Mouse (Mus musculus) cerebellum, postnatal 4 days (tissue): Measurements from ENCODE around the gene Atg13.
"Not testable (repeated sequence)": the region's sequence is repeated elsewhere in the genome, so short reads cannot be mapped to it uniquely, and the experiment has no call there.

Source experiments
- DNase-seq, 2 experiments: peaks; one replicate each; pipeline ENCODE4 v3.0.0; 2022; ENCODE audit warnings: low spot score in 2 of 2, mixed read lengths in 1 of 2

The Atg13 gene

GRCm38 (mm10) chr2:91710272-91711234 lies at the start of gene Atg13, which contains the start of gene Harbi1:
Gene Atg13 (minus strand): TSS chr2:91710576.
Gene Harbi1 (plus strand): TSS chr2:91710852.
- peak; percentile 85 to 89 for DNase-seq

- DNase-seq, result no peak
These were observed 39.5 kb upstream of the Atg13 start for GRCm38 (mm10) chr2:91749811-91750261.

- no peak for DNase-seq
These were observed 34.3 kb upstream of the Atg13 start for GRCm38 (mm10) chr2:91744686-91745085.

GRCm38 (mm10) chr2:91739586-91739985 lies 29.2 kb upstream of the Atg13 start:
- DNase-seq, result no peak

- DNase-seq, result no peak
These were observed 24.8 kb upstream of the Atg13 start for GRCm38 (mm10) chr2:91735221-91735620.

- DNase-seq, result peak; percentile 56 to 83
These were observed 19.8 kb upstream of the Atg13 start, which contains the start of gene Ambra1 for GRCm38 (mm10) chr2:91729971-91730821. Gene Ambra1 (plus strand): TSS chr2:91730134.

- DNase-seq, result no peak
These were observed 19.2 kb upstream of the Atg13 start for GRCm38 (mm10) chr2:91729571-91729970.

GRCm38 (mm10) chr2:91727011-91727410 lies 16.6 kb upstream of the Atg13 start:
- no peak for DNase-seq

- not testable (repeated sequence) for DNase-seq
These were observed 15.1 kb upstream of the Atg13 start for GRCm38 (mm10) chr2:91725476-91725875.

GRCm38 (mm10) chr2:91724716-91725115 lies 14.3 kb upstream of the Atg13 start:
- no peak for DNase-seq

- no peak for DNase-seq
These were observed 13.6 kb upstream of the Atg13 start for GRCm38 (mm10) chr2:91723951-91724350.

- no peak for DNase-seq
These were observed 13.0 kb upstream of the Atg13 start for GRCm38 (mm10) chr2:91723382-91723781.

- DNase-seq, result no peak
These were observed 7.9 kb upstream of the Atg13 start for GRCm38 (mm10) chr2:91718276-91718675.

- DNase-seq, result no peak
These were observed 4.5 kb upstream of the Atg13 start for GRCm38 (mm10) chr2:91714921-91715320.

GRCm38 (mm10) chr2:91711256-91711925 lies 1.0 kb upstream of the Atg13 start:
- DNase-seq, result no peak

- DNase-seq, result no peak
These were observed 2.0 kb downstream of the Atg13 start for GRCm38 (mm10) chr2:91708361-91708760.

- no peak for DNase-seq
These were observed 3.9 kb downstream of the Atg13 start for GRCm38 (mm10) chr2:91706456-91706855.

- DNase-seq, result no peak
These were observed 4.6 kb downstream of the Atg13 start for GRCm38 (mm10) chr2:91705736-91706135.

- DNase-seq, result no peak
These were observed 9.0 kb downstream of the Atg13 start for GRCm38 (mm10) chr2:91701366-91701765.

- no peak for DNase-seq
These were observed 11.2 kb downstream of the Atg13 start for GRCm38 (mm10) chr2:91699225-91699624.

GRCm38 (mm10) chr2:91696225-91696590 lies 14.2 kb downstream of the Atg13 start:
- DNase-seq, result no peak
